Mouse (Mus musculus): ENCODE data around the gene Coq8a. TPM values are rescaled to one million over a fixed set of nuclear protein-coding genes. Genes with fewer than 3 reads are reported as not detected.

Coq8a gene
- polyA plus RNA-seq, 1 experiment from 2014 or later: 5.0 TPM

- H3K4me2 ChIP-seq: peak overlapping the region; percentile 97
- H3K36me3 ChIP-seq: no peaks in the 10 kb centered on the region
- ATAC-seq: peak; percentile 100
- peaks cover 14% of the 10 kb centered on the region for H3K27me3 ChIP-seq (replicated peaks)
- H3K9ac ChIP-seq: peak overlapping the region; percentile 72
- peaks cover 41% of the 10 kb centered on the region for H3K4me1 ChIP-seq
- no peaks in the 10 kb centered on the region for H3K9me3 ChIP-seq (replicated peaks)
- peak overlapping the region; percentile 75 for H3K4me3 ChIP-seq
- WGBS (ENCODE audit: insufficient replicate concordance): under 1% methylated on average over 57 of the region's 57 CpGs
- H3K27ac ChIP-seq: peak overlapping the region; percentile 65
Measured at GRCm38 (mm10) chr1:180195703-180196381, 3.6 kb downstream of the Coq8a start.

- ATAC-seq: no peak
- Histone ChIP-seq H3K4me1 (peaks cover 41% of the 10 kb centered on the region), H3K4me3 (peak overlapping the region; percentile 75), H3K27me3 (replicated peaks) (peaks cover 14% of the 10 kb centered on the region), H3K4me2 (peak overlapping the region; percentile 97), H3K9ac (peak overlapping the region; percentile 72), H3K27ac (no peak overlapping the region), H3K9me3 (replicated peaks) (no peaks in the 10 kb centered on the region), H3K36me3 (no peaks in the 10 kb centered on the region)
- 23% methylated on average over 9 of the region's 9 CpGs for WGBS (ENCODE audit: insufficient replicate concordance)
Measured at GRCm38 (mm10) chr1:180194781-180195471, 4.5 kb downstream of the Coq8a start.

- ATAC-seq: no peak
- Histone ChIP-seq H3K9ac (no peak overlapping the region), H3K4me2 (0 out of 2 replicates have a peak overlapping the region, but pooled peaks have one; percentile 3), H3K4me3 (no peak overlapping the region), H3K27ac (no peak overlapping the region), H3K36me3 (no peaks in the 10 kb centered on the region), H3K27me3 (replicated peaks) (peaks cover 14% of the 10 kb centered on the region), H3K9me3 (replicated peaks) (no peaks in the 10 kb centered on the region), H3K4me1 (peaks cover 41% of the 10 kb centered on the region)
- 78% methylated on average over 9 of the region's 9 CpGs for WGBS (ENCODE audit: insufficient replicate concordance)
Measured at GRCm38 (mm10) chr1:180194048-180194447, 5.4 kb downstream of the Coq8a start.

- Histone ChIP-seq H3K4me3 (no peak overlapping the region), H3K27me3 (replicated peaks) (peaks cover 14% of the 10 kb centered on the region), H3K9me3 (replicated peaks) (no peaks in the 10 kb centered on the region), H3K36me3 (no peaks in the 10 kb centered on the region), H3K4me1 (peaks cover 41% of the 10 kb centered on the region), H3K4me2 (no peak overlapping the region), H3K9ac (no peak overlapping the region), H3K27ac (no peak overlapping the region)
- WGBS (ENCODE audit: insufficient replicate concordance): 72% methylated on average over 8 of the region's 8 CpGs
- no peak for ATAC-seq
Measured at GRCm38 (mm10) chr1:180193391-180193935, 5.9 kb downstream of the Coq8a start.

- Histone ChIP-seq H3K27ac (no peak overlapping the region), H3K27me3 (replicated peaks) (peaks cover 14% of the 10 kb centered on the region), H3K9me3 (replicated peaks) (no peaks in the 10 kb centered on the region), H3K36me3 (no peaks in the 10 kb centered on the region), H3K4me2 (no peak overlapping the region), H3K4me1 (peaks cover 41% of the 10 kb centered on the region), H3K4me3 (no peak overlapping the region), H3K9ac (no peak overlapping the region)
- WGBS (ENCODE audit: insufficient replicate concordance): 34% methylated on average over 4 of the region's 4 CpGs
- no peak for ATAC-seq
Measured at GRCm38 (mm10) chr1:180192866-180193265, 6.5 kb downstream of the Coq8a start.

- WGBS (ENCODE audit: insufficient replicate concordance): 59% methylated on average over 7 of the region's 7 CpGs
- no peak overlapping the region for H3K4me2 ChIP-seq
- no peak for ATAC-seq
- H3K36me3 ChIP-seq: no peaks in the 10 kb centered on the region
- H3K4me3 ChIP-seq: no peak overlapping the region
- H3K27ac ChIP-seq: no peak overlapping the region
- peaks cover 41% of the 10 kb centered on the region for H3K4me1 ChIP-seq
- H3K9me3 ChIP-seq (replicated peaks): no peaks in the 10 kb centered on the region
- H3K9ac ChIP-seq: no peak overlapping the region
- H3K27me3 ChIP-seq (replicated peaks): peaks cover 14% of the 10 kb centered on the region
Measured at GRCm38 (mm10) chr1:180191651-180192220, 7.7 kb downstream of the Coq8a start.

- H3K4me3 ChIP-seq: no peak overlapping the region
- no peaks in the 10 kb centered on the region for H3K9me3 ChIP-seq (replicated peaks)
- no peaks in the 10 kb centered on the region for H3K36me3 ChIP-seq
- no peak overlapping the region for H3K4me2 ChIP-seq
- peaks cover 14% of the 10 kb centered on the region for H3K27me3 ChIP-seq (replicated peaks)
- H3K27ac ChIP-seq: no peak overlapping the region
- ATAC-seq: no peak
- WGBS (ENCODE audit: insufficient replicate concordance): 69% methylated on average over 8 of the region's 8 CpGs
- no peak overlapping the region for H3K9ac ChIP-seq
- peaks cover 41% of the 10 kb centered on the region for H3K4me1 ChIP-seq
Measured at GRCm38 (mm10) chr1:180191112-180191511, 8.3 kb downstream of the Coq8a start.

GRCm38 (mm10) chr1:180188951-180189350 lies 10.5 kb downstream of the Coq8a start:
- Histone ChIP-seq H3K9me3 (replicated peaks) (no peaks in the 10 kb centered on the region), H3K27me3 (replicated peaks) (peaks cover 14% of the 10 kb centered on the region), H3K4me3 (no peak overlapping the region), H3K9ac (no peak overlapping the region), H3K4me1 (peaks cover 44% of the 10 kb centered on the region), H3K4me2 (no peak overlapping the region), H3K27ac (no peak overlapping the region), H3K36me3 (no peaks in the 10 kb centered on the region)
- WGBS (ENCODE audit: insufficient replicate concordance): 74% methylated on average over 4 of the region's 4 CpGs
- no peak for ATAC-seq

- Histone ChIP-seq H3K27me3 (replicated peaks) (peaks cover 2% of the 10 kb centered on the region; the same call in 1 of the 2 replicates), H3K4me1 (peaks cover 46% of the 10 kb centered on the region), H3K9ac (no peak overlapping the region), H3K36me3 (no peaks in the 10 kb centered on the region), H3K4me2 (no peak overlapping the region), H3K27ac (no peak overlapping the region; the same call in 1 of the 2 replicates), H3K9me3 (replicated peaks) (no peaks in the 10 kb centered on the region), H3K4me3 (no peak overlapping the region)
- WGBS (ENCODE audit: insufficient replicate concordance): 70% methylated on average over 3 of the region's 3 CpGs
- no peak for ATAC-seq
Measured at GRCm38 (mm10) chr1:180186371-180186770, 13.0 kb downstream of the Coq8a start.

GRCm38 (mm10) chr1:180185877-180186276 lies 13.5 kb downstream of the Coq8a start:
- H3K4me1 ChIP-seq: peaks cover 43% of the 10 kb centered on the region
- no peak overlapping the region for H3K4me2 ChIP-seq
- no peaks in the 10 kb centered on the region for H3K9me3 ChIP-seq (replicated peaks)

GRCm38 (mm10) chr1:180184768-180185167 lies 14.6 kb downstream of the Coq8a start:
- H3K27ac ChIP-seq: peak overlapping the region; percentile 59; the same call in 1 of the 2 replicates
- ATAC-seq: peak; percentile 77
- H3K36me3 ChIP-seq: no peaks in the 10 kb centered on the region
- 10% methylated on average over 7 of the region's 7 CpGs for WGBS (ENCODE audit: insufficient replicate concordance)
- H3K9ac ChIP-seq: no peak overlapping the region
- no peaks in the 10 kb centered on the region for H3K9me3 ChIP-seq (replicated peaks)
- H3K27me3 ChIP-seq (replicated peaks): no peaks in the 10 kb centered on the region
- H3K4me1 ChIP-seq: peaks cover 43% of the 10 kb centered on the region
- no peak overlapping the region for H3K4me3 ChIP-seq
- H3K4me2 ChIP-seq: peak overlapping the region; percentile 34

More at GRCm38 (mm10) chr1:180185877-180186276, 13.5 kb downstream of the Coq8a start:
- no peaks in the 10 kb centered on the region for H3K36me3 ChIP-seq
- no peak overlapping the region for H3K27ac ChIP-seq
- no peaks in the 10 kb centered on the region for H3K27me3 ChIP-seq (replicated peaks)
- ATAC-seq: no peak
- H3K9ac ChIP-seq: no peak overlapping the region
- no peak overlapping the region for H3K4me3 ChIP-seq
- WGBS (ENCODE audit: insufficient replicate concordance): 58% methylated on average over 5 of the region's 5 CpGs

Data from liver, embryonic 12.5 days (tissue).